Mouse (Mus musculus) heart, adult 2 months (tissue): Measurements from ENCODE around the gene Cbr1.

Experiments
- EP300 ChIP-seq: fragments of 200-500 bp; IDR thresholded peaks from 2 replicates; pipeline ENCODE4 v1.6.1; 2011; ENCODE audit warnings: low read depth, low read length, control low read depth; ENCODE audit not compliant: insufficient read depth
- POLR2A ChIP-seq: fragments of 200-500 bp; IDR thresholded peaks from 2 replicates; pipeline ENCODE4 v1.6.1; 2011; ENCODE audit warnings: mild to moderate bottlenecking, low read depth, low read length, control low read depth; ENCODE audit not compliant: insufficient read depth

GRCm38 (mm10) chr16:93648441-93649183, 43.0 kb downstream of the Cbr1 start:
- no peak for TF ChIP-seq POLR2A
- no peak for TF ChIP-seq EP300
